Mouse (Mus musculus) hematopoietic stem cell, adult 5-6 weeks (primary cell): ENCODE measurements around the gene Flnb. TPM values are rescaled to one million over a fixed set of nuclear protein-coding genes. Genes with fewer than 3 reads are reported as not detected.
A peak's percentile ranks its signal among the peaks of the same experiment; 100 is the strongest.

Experiments
- ATAC-seq, 2 experiments: fragments of 125-278 bp in 1 of 2; replicated peaks in 1 of 2; 2 replicates each; pipeline ENCODE4 v1.8.0; 2016 to 2017; ENCODE audit warnings: inconsistent platforms in 2 of 2, mild to moderate bottlenecking in 2 of 2, moderate number of reproducible peaks in 2 of 2, low read depth in 1 of 2, moderate TSS enrichment in 1 of 2; ENCODE audit not compliant: low FRiP score in 2 of 2, poor library complexity in 2 of 2, severe bottlenecking in 2 of 2, insufficient read depth in 1 of 2, low TSS enrichment in 1 of 2
- total RNA-seq: library from RNA; stranded (forward); fragments of 172-1452, 232-1000 nt; gene quantifications from 2 replicates; pipeline ENCODE4 v1.2.3, GENCODE M21; 2017

Flnb gene
- total RNA-seq, 1 experiment from 2014 or later = 15.1 TPM

DNA sequence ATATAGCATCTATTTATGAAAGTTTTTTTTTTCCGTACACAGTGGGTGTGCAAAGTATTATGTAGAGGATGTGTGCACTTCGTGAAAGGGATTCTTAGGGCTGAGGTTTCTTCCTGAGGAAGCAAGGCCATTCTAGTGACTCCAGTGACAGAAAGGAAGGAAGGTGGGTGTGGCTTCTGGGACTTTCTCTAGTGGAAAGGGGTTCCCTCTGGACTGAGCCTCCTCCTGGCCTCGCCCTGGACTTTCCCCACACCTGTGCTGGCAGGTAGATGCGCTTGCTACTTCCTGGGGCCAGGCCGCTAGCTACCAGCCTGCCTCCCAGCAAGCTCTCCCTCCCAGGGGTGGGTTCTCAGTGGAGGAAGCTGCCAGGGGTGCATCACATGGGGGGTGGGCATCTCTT is 1.7 kb downstream of the Flnb start:
- no peak for ATAC-seq

DNA sequence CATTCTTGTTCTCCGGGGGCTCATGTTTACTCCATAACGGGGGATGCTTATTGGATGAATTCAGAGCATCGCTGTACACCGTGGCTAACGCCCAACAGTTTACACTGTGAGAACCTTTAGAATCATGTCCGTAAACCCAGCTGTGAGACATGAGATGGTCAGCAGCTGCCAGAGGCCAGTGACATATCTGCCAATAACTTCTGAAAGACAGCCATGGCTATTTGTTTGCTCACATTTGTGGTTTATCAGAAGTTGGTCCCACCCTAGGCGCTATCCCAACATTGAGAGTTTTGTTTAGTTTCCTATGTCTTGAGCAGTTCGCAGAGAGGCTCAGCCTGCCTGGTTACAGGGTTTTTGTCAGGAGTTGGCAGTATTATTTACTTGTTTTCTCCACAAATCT is 3.6 kb downstream of the Flnb start:
- ATAC-seq = no peak

DNA sequence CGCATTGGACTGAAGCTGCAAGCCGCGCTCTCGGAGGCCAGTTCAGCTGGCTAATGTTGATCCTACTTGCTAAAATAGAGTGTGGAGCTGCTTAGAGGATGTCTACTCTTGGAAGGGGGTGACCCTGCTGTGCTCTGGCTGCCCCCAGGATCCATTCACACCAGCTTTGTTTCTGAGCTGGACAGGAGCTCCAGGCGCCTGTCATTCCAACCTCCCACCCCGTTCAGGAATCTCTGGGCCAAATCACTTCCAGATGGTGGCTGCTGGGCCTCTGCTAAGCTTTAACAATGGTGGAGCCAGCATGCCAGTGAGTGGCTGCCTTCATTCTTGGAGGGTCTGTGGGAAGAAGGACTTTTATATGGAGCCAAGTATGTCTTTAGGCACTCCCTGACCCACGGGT is 4.9 kb downstream of the Flnb start:
- no peak for ATAC-seq

DNA sequence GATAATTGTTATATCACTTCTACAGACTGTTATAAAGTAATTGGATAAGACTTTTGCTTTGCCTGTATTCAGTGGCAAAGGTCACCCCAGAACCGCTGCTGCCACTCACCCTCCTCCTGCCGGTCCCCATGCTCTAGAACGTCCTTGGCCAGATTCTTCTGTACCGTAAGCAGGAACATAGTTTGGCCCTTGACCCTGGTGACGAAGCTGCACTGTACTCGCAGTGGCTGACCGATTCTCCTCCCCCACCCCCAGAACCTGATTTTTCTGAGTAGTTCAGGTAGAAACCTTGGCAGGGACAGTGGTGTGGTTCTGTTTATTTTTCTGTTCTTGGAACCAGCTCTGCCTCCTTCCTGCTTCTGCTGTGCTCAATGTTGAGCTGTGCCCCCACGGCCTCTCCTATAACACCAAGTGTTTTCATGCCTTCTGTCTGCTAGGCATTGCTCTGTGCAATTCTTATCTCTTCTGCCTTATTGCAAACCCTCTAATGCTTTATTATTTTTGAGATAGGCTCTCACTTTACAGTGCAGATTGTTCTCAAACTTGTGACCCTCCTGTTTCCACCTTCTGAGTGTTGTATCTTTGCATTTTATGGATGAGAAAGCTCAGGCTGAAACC is 7.0 kb downstream of the Flnb start:
- no peak for ATAC-seq

DNA sequence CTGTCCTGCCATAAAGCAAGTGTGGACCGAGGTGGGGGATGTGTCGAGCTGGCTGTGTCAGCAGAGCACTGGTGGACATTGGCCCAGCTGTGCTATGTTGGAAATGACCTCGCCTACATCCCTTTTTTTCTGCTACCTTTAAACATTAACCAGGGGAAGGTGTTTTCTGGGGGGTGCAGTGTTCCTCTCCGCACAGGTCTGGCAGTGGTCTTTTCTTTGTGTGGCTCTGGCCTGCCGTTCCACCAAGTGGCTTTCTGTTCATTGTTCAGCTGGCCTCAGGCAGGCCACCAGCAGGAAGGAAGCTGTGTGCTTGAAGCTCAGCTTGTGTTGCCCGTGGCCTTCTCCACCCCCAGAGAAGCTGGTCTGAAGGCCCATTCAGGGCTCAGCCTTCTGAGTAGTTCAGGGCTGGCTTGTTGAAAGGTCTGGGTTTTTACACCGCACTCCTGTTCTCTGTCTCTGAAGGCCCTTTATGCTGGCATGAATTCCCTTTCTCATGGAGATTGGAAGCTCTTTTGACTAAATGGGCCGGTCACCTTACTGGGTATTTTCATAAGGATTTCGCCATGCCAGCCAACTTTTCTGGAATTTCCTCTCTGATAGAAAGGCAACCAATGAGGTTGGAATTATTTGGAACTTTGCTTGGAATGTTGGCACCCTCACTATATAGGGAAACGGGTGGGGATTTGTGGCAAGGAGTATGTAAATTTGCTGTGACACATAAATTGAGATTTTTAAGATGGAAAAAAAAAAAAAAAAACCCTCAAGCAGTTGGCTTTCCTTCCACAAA is 8.6 kb downstream of the Flnb start:
- peak; percentile 75 to 84 for ATAC-seq

DNA sequence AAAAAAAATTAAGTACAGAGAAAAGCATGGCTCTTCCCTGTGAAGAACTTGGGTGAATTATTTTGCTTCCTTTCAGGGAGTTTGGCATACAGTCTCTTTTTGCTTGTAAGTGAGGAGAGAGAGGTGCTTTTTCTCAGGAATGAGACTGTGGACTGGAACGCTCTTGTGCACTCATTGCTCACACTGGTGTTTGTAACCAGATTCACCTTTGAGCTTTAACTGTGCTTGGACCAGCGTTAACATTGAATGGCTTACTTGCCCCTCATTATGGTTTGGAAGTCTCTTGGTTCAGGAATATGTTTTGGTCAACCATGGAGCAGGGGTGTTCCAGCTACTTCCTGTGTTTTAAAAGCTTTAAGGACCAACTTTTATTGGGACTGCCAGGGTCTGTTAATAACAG is 11.4 kb downstream of the Flnb start:
- no peak for ATAC-seq

DNA sequence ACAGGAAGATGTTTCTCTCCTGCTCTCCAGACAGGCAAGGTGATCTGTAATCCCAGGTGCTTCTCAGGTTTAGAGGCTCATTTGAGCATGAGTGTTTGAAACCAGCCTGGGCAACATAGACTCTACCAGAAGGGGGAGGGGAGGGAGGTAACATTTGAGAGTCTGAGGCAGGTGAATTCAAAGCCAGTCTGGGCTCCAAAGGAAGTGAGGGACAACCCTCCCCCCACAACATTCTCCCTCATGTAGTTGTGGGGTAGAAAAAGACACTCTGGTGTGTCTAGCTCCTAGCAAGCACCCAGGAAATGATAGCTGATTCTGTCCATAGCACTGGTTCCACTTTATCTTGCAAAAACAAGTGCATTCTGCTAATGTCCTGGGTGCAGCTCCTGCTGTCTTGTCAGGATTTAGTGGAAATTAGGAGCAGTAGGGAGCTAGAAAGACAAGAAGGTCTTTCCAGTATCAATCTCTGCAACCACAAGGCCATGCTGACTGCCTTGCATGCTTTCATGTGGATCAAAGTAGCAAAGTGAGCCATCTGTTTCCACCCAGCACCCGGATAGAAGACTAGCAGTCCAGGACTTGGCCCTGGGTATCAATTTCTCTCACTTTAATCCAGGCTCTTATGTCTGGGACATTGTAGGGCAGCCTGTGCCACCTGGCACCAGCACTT is 14.1 kb downstream of the Flnb start:
- no peak for ATAC-seq

DNA sequence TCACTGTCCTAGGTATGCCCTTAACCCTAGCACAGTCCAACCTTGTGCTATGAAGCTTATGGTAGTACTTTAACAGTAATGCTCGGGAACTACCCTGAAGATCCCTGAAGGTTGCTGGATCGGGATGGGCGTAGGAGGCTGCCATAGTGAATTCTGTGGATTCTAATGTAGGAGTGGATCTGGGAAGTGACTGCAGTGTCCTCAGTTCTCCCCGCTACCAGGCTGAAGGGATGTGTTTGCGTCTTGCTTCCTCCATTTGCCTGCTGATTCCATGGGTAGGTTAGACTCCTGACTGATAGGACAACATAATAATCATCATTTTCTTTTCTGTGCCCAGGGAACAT is 14.7 kb downstream of the Flnb start:
- ATAC-seq = no peak

DNA sequence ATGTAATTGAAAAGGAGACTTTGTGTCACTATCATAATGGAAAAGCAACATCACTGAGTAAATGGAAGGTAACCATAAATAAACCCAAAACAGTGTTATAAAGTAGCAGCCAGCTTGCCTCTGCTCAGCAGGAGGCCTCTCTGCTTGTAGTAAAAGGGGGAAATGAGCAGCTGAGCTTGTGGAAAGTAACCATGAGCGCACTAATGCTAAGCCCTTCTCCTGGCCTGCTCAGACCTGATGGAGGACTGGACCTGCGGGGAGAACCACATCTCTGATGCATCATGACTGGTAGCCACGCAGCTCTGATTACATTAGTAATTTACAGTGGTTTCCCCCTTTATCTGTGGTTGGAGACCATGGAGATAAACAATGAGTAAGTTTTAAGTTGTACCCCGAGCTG is 15.7 kb downstream of the Flnb start:
- no peak for ATAC-seq

DNA sequence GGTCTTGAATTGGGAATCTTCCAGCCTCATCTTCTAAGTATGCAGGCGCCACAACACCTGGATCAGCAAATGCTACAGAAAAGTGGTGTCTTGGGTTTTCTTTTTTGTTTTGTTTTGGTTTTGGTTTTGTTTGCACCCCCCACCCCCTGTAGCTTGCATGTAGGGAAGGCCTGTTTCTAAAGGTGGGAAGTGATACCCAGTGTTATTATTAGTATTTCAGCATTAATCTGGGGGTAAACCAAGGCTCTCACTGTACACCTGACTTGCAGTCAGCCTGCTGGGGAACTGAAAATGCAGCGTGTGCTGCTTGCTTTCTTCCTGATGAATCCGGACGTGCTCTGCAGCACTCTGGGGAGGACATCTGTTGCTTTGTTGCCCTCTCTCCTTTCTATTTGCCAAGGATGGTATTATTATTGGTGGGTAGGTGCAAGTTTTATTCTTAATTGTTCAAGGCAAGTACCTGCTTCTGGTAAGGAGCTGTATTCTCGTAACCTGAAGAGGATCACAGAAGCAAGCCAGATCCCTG is 20.9 kb downstream of the Flnb start:
- no peak for ATAC-seq

DNA sequence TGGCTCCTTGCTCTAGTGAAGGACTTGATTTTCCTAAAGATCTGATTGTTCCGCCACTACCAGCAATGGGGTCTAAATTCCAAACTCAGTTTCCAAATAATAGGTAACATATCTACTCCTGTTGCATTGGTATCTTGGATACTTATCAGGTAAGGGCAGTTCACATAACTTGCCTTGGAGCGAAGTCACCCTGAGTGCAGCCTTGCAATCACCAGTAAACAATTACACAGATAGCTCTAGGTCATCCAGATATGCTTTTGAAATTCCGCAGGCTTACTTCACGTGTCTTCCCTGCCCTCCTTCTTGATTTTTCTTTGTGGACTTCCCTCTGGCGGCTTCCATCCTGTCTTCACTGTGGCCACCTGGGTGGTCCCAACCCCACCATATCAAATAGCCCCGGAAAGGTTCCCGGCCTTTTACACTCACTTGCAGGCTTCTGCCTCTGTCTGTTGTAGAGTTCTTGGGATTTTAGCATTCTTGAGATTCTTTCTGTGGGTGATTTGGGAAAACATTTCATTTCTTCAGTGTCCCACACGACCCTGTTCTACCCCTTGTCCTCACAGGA is 22.3 kb downstream of the Flnb start:
- ATAC-seq = no peak

DNA sequence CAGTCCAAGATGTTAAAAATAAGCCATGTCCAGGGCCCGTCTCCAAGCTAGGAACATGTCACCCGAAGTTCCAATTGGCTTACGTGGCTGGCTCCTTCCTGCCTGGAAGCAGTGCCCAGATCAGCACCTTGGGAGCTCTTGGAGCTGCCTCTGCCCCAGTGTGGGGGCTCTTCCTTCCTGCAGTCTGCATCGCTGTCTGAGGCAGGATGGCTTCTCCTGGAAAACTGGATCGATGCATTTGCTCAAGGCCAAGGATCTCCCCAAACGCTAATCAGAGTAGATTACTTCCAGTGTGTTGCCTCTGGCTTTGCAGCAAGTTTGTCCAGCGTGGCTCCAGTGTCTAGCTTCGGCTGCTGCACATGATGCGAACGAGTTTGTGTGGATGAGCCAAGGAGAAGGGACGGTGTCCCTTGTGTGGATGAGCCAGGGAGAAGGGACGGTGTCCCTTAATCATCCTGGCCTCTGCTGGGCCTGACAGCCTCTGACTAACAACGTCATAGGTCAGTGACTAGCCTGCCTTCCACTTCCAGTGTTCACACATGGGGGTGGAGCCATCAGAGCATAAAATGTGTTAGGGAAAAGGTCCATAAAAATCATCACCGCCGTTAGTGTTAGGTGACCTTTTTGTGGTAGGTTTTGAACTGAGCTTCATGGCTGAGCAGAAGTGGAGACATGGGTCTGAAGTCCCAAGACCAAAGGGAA is 25.0 kb downstream of the Flnb start:
- no peak for ATAC-seq

DNA sequence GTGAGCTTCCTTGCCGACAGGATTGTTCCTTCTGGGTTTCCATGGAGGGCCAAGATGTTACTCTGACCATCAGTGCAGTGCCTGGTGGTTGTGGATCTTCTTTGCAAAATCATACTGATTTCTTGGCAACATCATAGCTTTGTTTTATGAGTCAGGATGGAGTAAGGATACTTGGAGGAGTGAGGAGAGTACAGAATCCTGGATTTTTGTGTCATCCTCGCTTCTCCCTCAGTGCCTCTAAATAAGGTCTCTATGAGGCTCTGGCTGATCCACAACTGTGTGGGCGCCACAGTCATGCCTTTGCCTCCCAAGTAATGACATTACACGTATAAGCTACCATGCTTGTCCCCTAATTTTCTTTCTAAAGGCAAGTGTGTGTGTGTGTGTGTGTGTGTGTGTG is 28.9 kb downstream of the Flnb start:
- ATAC-seq = no peak

DNA sequence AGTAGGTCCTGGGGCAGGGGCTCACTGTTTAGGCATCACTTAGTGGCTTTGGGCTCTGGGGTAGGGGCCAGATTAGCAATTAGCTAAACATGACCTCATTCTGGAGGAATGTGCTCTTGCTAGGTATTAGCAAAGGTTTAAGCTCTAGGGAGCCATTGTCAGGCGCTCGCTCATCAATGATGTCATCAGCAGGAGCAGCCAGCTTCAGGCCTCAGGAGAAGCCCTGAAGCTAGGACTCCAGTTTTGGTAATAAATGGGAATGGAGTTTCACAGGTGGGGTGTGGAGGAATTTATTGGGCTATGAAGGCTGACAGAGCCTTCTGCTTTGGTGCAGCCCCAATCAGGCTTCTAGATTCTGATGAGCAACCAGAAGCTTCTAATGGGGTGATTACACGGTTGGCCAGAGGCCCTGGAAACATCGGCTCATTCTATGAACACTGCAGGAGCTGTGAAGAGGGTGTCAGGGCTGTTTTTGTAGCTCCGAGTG is 30.0 kb downstream of the Flnb start:
- no peak for ATAC-seq

DNA sequence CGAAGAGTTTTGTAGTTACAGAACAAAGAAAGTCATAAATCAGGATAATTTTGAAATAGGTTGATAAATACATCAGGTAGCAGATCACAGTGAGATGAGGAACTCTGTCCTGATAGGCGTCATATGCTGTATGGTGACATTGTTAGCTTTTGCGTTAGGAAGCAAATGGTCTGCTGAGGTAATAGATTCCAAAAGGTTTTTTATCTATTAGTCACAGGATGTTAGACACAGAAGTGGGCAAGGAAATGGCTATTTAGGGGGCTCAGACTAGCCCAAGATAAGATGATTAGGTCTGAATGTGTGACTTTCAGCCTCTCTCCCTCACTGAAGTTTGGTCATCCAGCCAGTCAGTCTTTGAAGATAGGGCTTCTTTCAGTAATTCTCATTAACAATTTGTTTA is 33.2 kb downstream of the Flnb start:
- no peak for ATAC-seq

DNA sequence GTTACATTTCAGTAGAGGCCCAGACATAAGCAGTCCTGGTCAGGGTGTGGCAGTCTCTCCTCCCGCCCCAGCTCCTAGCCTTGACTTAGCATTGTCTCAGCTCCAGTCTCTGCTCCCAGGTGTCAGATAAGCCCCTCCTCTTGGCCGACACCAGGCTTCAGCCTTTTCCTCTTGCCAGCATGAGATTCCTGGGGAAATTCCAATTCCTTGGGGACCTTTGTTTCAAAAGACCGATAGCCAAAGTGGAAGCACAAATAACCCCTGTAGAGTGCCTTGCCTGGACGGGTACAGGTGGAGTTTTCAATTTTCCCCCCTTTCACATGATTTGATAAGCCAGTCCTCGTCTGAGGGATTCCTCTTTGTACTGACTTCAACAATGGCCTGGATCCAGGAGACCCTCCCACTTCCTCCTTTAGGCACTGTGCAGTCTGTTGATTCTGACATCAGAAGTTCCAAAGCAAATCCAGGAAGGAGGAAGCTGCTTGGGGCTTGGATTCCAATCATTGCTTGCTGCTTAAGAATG is 33.8 kb downstream of the Flnb start:
- 0 out of 4 replicates have a peak, but pooled peaks have one; percentile 30 to 37 for ATAC-seq

DNA sequence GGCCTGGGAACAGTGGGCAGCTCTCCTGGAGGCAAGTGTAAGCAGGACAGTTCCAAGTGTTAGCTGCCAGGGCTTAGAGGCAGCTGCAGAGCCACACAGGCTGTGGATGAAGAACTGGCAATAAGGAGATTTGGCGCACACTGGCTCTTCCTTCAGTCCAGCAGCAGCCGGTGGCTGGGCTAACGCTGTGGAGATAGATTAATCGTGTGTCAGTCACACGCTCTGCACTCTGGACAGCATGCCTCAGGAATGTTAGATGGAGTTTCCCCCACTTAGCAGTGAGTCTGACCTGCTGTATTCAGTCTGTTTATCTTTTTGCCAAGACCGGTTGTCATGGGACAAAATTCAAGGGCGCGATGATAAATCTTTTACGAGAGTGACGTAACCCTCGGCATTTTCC is 35.9 kb downstream of the Flnb start:
- no peak for ATAC-seq
